Mouse (Mus musculus) liver (tissue): Measurements from ENCODE around the gene Trim60.

Experiments
- DNase-seq: peaks from one replicate; pipeline ENCODE4 v3.0.0-alpha.2; 2020; ENCODE audit warnings: mixed read lengths

Gene Trim60

DNA sequence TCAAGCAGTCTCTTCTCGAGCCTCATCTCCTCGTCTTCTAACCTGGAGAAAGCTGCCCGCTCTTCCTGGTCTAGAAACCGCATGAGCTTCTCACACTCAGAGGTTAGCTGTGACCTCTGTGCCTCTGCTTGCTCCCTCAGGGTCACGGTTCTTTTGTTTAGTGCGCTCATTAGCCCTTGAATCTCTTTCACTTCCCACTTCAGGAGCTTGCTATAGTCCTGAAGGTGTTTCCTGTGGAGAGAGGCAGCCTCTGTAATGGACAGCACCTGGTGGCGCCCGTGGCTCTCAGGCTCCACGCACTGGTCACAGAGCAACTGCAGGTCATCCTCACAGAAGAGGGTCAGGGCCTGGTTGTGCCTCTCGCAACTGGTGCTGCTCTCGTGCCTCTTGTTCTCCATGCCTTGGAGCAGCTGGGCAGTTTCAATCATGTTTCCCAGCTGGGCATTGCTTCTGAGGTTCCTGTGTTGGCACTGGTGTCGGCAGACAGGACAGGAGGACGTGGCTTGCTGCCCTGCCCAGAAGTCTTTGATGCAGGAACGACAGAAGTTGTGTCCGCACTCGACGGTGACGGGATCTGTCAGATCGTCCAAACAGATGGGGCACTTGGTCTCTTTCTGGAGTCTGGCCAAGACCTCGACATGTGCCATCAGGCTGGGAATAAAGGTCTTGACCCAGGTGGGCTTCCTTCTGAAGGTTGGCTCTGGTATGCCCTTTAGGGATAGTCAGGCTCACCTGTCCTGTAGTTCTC, 35.1 kb downstream of the Trim60 start:
- no peak for DNase-seq

DNA sequence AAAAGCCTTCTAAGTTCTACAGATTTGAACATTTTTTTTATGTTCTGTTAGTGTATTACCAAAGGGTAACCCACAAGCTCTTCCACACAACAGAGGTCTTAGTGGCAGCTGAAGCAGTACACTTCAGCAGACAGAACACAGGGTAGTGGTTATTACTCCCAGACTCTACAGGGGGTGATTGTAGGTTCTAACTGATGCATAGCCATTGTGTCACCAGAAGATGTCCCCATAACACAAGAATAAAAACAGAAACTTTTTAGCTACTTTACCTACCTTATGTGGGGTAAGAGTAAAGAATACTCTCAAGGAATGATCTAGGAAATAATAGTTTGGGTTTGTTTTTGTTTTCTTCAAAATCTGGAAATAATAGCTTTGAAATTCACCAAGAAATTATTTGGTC, 55.5 kb downstream of the Trim60 start:
- no peak for DNase-seq

DNA sequence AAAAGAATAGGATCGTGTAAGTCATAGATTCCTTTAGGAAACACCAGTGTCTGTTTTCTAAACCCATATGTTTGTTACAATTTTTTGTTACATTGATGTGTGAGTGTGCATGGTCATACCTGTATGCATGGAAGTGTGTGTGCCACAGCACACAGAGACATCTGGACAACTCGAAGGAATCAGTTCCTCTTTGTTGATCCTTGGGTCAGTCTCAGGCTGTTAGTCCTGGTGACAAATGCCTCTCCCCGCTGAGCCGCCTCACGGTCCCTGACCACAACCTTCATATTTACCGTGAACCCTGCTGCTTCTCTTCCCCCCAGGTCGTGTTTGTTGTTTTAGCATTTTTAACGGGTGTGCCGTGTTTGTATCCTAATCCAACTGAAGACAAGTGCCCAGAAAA, 59.4 kb downstream of the Trim60 start:
- no peak for DNase-seq

DNA sequence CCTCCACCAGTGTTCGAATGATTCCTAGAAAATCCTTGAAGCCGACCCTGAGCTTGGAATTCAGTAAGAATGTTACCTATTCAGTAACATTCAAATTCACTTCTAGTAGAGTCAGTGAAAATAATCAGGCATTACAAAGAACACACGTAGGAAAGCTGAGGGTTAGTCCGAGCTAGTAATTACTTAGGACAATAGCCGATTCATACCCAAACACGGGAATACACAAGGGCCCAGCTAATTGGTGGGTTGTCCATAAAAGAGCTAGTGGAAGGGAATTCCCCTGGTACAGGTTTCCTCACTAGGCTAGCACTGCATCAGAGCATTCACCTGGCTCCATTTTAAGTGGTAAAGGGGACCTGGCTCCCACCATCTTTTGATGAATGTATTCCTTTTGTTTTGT, 66.3 kb downstream of the Trim60 start:
- DNase-seq = no peak
